Mouse (Mus musculus) thymus, adult 2 months (tissue): ENCODE measurements around the gene Gjc1.

Source experiments
- CTCF ChIP-seq: fragments of 200-500 bp; IDR thresholded peaks from 2 replicates; pipeline ENCODE4 v1.5.1; 2012; ENCODE audit warnings: mild to moderate bottlenecking, control low read depth, low read length, moderate library complexity, borderline replicate concordance; ENCODE audit not compliant: control insufficient read depth, poor library complexity, insufficient read depth; ENCODE audit errors: extremely low read depth
- POLR2A ChIP-seq: fragments of 200-500 bp; IDR thresholded peaks from 2 replicates; pipeline ENCODE4 v1.6.1; 2012; ENCODE audit warnings: mild to moderate bottlenecking, low read length, control low read depth, moderate library complexity; ENCODE audit not compliant: control insufficient read depth, poor library complexity, insufficient read depth; ENCODE audit errors: extremely low read depth

GRCm38 (mm10) chr11:102834219-102834618, 14.7 kb upstream of the Gjc1 start:
- TF ChIP-seq CTCF (no peak), POLR2A (no peak)
